Mouse (Mus musculus): ENCODE results near the gene Gm49336. TPM values are rescaled to one million over a fixed set of nuclear protein-coding genes. Genes with fewer than 3 reads are reported as not detected.

The Gm49336 gene
- polyA plus RNA-seq, 1 experiment from 2014 or later: 62.2 TPM

DNA sequence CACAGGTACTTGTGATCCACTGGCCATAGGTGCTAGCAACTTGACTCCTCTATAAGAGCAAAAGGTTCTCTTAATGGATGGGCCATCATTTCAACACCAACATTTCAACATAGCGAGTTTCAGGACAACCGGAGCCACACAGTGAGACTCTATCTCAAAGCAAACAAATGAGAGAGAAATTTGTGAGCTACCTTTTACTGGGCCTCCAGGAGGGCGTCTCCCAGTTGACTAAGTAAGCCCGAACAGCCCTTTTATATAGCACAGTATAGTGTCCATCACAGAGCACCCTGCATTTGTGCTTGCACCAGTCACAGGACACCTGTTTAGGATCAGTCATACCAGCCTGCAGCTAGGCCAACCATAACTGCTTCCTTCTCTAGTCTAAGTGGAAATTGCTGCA lies 5.8 kb upstream of the Gm49336 start:
- no peaks in the 10 kb centered on the region for H3K36me3 ChIP-seq (ENCODE audit: insufficient read depth)
- 38% methylated on average over 4 of the region's 4 CpGs for WGBS
- no peak overlapping the region for H3K4me2 ChIP-seq
- H3K27ac ChIP-seq (ENCODE audit: low read depth): no peak overlapping the region
- no peak; the same call in 1 of the 2 replicates for ATAC-seq (ENCODE audit: insufficient read depth)
- H3K9ac ChIP-seq: no peak overlapping the region
- no peaks in the 10 kb centered on the region for H3K9me3 ChIP-seq (ENCODE audit: low read depth, low read length)
- TF ChIP-seq CTCF (IDR thresholded peaks at IDR 0.05; ENCODE audit: low read depth): no peak
- no peak overlapping the region for H3K4me3 ChIP-seq (ENCODE audit: low read depth, low read length)
- H3K4me1 ChIP-seq (ENCODE audit: insufficient read depth): peaks cover 2% of the 10 kb centered on the region; the same call in 1 of the 2 replicates
- no peak for DNase-seq
- H3K27me3 ChIP-seq (ENCODE audit: insufficient read depth, low read length): no peaks in the 10 kb centered on the region

DNA sequence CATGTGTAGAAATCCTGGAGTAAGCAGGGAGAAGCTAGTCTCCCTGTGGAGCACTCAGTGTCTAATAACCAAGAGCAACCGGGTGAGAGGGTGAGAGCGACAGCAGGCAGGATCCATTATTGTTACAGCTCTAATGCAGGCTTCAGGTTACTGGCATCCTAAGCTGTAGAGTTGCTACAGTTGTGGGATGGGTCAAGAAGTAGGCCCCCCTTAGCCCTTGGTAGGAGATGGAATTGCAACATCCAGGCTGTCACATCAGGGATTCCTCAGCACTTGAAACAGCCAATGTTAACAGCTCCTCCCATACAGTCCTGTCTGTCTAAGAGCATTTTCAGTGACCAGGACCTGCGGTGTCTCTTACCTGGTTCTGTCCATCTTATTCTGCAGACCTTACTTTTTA lies 5.0 kb upstream of the Gm49336 start:
- Histone ChIP-seq H3K27me3 (ENCODE audit: insufficient read depth, low read length) (no peaks in the 10 kb centered on the region), H3K27ac (ENCODE audit: low read depth) (no peak overlapping the region), H3K9me3 (ENCODE audit: low read depth, low read length) (no peaks in the 10 kb centered on the region), H3K4me2 (no peak overlapping the region), H3K4me3 (ENCODE audit: low read depth, low read length) (no peak overlapping the region), H3K9ac (no peak overlapping the region), H3K36me3 (ENCODE audit: insufficient read depth) (no peaks in the 10 kb centered on the region), H3K4me1 (ENCODE audit: insufficient read depth) (peaks cover 2% of the 10 kb centered on the region; the same call in 1 of the 2 replicates)
- peak; percentile 20; the same call in 1 of the 2 replicates for TF ChIP-seq CTCF (IDR thresholded peaks at IDR 0.05; ENCODE audit: low read depth)
- ATAC-seq (ENCODE audit: insufficient read depth) (no peak), DNase-seq (peak; percentile 34)
- 20% methylated on average over 3 of the region's 3 CpGs for WGBS

DNA sequence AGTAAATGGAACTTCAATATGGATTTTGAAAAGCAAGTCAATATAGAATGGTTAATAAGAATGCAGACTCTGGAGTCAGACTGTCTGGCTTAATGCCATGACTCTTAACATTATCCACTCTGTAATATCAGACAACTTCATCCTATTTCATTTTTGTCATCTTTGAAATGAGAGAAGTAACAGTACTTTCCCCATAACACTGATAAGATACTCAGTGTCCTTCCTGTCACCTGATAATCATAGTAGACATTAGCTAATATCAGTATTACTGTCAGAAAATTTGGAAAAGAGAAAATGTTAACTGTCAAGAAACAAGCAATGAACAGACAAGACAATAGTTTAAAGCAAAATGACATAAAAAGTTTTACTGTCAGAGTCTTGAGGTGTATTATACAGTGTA lies 3.5 kb upstream of the Gm49336 start:
- no peak for TF ChIP-seq CTCF (IDR thresholded peaks at IDR 0.05; ENCODE audit: low read depth)
- Histone ChIP-seq H3K4me1 (ENCODE audit: insufficient read depth) (peaks cover 2% of the 10 kb centered on the region; the same call in 1 of the 2 replicates), H3K4me3 (ENCODE audit: low read depth, low read length) (no peak overlapping the region), H3K36me3 (ENCODE audit: insufficient read depth) (no peaks in the 10 kb centered on the region), H3K27ac (ENCODE audit: low read depth) (no peak overlapping the region), H3K27me3 (ENCODE audit: insufficient read depth, low read length) (no peaks in the 10 kb centered on the region), H3K9ac (no peak overlapping the region), H3K4me2 (no peak overlapping the region), H3K9me3 (ENCODE audit: low read depth, low read length) (no peaks in the 10 kb centered on the region)
- ATAC-seq (ENCODE audit: insufficient read depth): no peak
- no peak for DNase-seq

DNA sequence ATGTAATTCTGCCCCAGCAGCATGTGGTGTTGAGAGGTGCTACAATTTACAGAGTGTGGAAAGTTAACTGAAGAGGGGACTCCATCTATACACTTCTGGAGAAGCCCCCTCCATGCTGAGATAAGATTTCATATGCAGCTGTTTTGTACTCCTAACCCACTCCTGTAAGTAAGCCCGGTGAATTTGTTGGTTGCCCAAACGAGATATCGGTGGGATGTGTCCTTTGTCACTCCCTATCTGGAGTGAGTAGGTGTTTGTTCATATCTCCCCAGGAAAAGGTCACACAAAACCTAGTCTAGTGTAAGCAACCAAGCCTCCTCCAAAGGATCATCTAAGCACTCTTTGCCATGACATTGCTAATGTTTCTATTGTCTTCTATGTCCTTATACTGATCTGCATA lies 2.2 kb upstream of the Gm49336 start:
- no peaks in the 10 kb centered on the region for H3K27me3 ChIP-seq (ENCODE audit: insufficient read depth, low read length)
- H3K36me3 ChIP-seq (ENCODE audit: insufficient read depth): no peaks in the 10 kb centered on the region
- H3K27ac ChIP-seq (ENCODE audit: low read depth): no peak overlapping the region
- H3K4me1 ChIP-seq (ENCODE audit: insufficient read depth): peaks cover 2% of the 10 kb centered on the region; the same call in 1 of the 2 replicates
- no peak overlapping the region for H3K9ac ChIP-seq
- WGBS: 78% methylated on average over 3 of the region's 3 CpGs
- no peaks in the 10 kb centered on the region for H3K9me3 ChIP-seq (ENCODE audit: low read depth, low read length)
- no peak for TF ChIP-seq CTCF (IDR thresholded peaks at IDR 0.05; ENCODE audit: low read depth)
- H3K4me3 ChIP-seq (ENCODE audit: low read depth, low read length): no peak overlapping the region
- no peak for DNase-seq
- no peak for ATAC-seq (ENCODE audit: insufficient read depth)
- H3K4me2 ChIP-seq: no peak overlapping the region

DNA sequence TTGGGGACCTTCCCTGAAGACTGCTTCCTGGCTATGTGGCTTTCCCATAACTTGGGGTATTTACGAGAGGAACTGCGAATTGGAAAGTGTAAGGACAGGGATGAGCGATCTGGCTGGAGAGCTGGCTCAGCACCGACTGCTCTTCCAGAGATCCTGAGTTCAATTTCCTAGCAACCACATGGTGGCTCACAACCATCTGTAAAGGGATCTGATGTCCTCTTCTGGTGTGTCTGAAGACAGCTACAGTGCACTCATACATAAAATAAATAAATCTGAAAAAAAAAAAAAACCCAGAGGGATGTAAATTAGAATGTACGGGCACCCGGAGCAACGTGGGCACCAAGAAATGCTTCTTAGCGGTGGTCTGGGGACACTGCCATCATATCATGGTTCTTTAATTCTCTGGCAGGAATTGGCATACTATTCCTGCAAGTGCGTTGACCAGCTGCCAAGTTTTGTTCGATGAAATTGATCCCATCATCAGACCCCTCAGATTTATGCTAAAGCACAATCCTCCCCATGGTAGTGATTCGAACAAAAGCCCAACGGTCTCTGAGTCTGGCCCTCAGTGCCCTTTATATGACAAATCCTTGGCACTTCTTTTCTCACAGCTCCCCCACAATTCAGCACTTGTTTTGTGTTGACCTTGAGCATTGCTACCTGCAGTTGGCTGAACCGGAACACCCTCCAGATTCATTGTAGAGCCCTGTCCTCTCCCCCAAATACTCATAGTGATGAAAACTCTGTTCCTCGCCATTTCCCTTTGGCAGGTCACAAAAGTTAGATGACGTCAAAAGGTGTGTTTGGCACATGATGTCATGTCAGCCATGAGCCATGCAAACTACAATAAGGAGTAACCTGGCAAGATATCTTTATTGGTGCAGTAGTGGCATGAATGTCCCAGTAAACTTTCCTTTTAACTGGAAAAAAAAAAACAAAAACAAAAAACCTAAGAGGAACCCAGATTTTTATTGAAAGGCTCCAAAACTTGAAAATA lies 995 bp upstream of the Gm49336 start:
- H3K9me3 ChIP-seq (ENCODE audit: low read depth, low read length): no peaks in the 10 kb centered on the region
- peak overlapping the region; percentile 86 for H3K4me2 ChIP-seq
- peak overlapping the region; percentile 95 for H3K4me3 ChIP-seq (ENCODE audit: low read depth, low read length)
- H3K27ac ChIP-seq (ENCODE audit: low read depth): peak overlapping the region; percentile 94
- peak overlapping the region; percentile 76 for H3K9ac ChIP-seq
- 17% methylated on average over 15 of the region's 15 CpGs for WGBS
- ATAC-seq (ENCODE audit: insufficient read depth) (no peak; the same call in 1 of the 2 replicates), DNase-seq (peak; percentile 20)
- H3K27me3 ChIP-seq (ENCODE audit: insufficient read depth, low read length): no peaks in the 10 kb centered on the region
- H3K36me3 ChIP-seq (ENCODE audit: insufficient read depth): no peaks in the 10 kb centered on the region
- 0 out of 2 replicates have a peak, but pooled peaks have one; percentile 9 for TF ChIP-seq CTCF (IDR thresholded peaks at IDR 0.05; ENCODE audit: low read depth)
- H3K4me1 ChIP-seq (ENCODE audit: insufficient read depth): peaks cover 2% of the 10 kb centered on the region; the same call in 1 of the 2 replicates

DNA sequence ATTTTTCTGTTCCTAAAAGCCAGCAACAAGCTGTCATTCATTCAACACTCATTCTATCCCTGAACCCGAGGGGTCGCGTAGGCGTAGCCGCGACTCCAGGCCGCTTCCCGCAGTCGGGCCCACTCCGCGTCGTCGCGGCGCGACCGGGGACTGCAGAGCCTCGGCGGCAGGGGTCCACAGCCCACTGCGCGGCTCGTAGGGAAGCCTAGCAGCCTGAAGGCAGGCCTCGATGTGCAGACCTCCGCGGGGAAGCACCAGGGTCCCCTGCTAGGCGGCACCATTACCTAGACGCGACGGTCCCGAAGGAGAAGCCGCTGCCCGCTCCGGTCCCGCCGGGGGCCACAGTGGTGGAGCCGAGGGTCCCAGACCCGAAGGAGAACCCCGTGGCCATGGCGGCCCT lies 428 bp downstream of the Gm49336 start:
- DNase-seq: peak; percentile 72
- Histone ChIP-seq H3K4me2 (peak overlapping the region; percentile 71), H3K4me3 (ENCODE audit: low read depth, low read length) (peak overlapping the region; percentile 95), H3K27me3 (ENCODE audit: insufficient read depth, low read length) (no peaks in the 10 kb centered on the region), H3K9me3 (ENCODE audit: low read depth, low read length) (no peaks in the 10 kb centered on the region), H3K36me3 (ENCODE audit: insufficient read depth) (no peaks in the 10 kb centered on the region), H3K4me1 (ENCODE audit: insufficient read depth) (peaks cover 2% of the 10 kb centered on the region; the same call in 1 of the 2 replicates), H3K9ac (peak overlapping the region; percentile 95), H3K27ac (ENCODE audit: low read depth) (peak overlapping the region; percentile 94)
- TF ChIP-seq CTCF (IDR thresholded peaks at IDR 0.05; ENCODE audit: low read depth): 0 out of 2 replicates have a peak, but pooled peaks have one; percentile 8
- WGBS: under 1% methylated on average over 39 of the region's 39 CpGs
- ATAC-seq (ENCODE audit: insufficient read depth): peak; percentile 66

DNA sequence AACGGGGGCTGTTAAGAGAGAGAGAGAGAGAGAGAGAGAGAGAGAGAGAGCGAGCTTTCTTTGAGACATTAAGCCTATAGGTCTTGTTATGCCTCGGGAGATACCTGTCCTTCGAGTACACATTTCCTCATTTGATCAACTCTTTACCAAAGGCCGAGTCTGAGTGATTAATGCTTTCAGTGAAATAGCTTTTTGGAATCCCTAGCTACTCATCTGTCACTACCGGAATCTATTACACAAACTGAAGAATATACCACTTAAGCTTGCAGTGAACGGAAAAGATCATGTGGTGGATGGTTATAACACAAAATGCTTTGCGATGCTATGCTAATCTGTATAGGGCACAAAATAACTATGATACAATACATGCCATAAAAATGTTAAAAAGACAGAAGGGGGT lies 941 bp downstream of the Gm49336 start:
- no peaks in the 10 kb centered on the region for H3K9me3 ChIP-seq (ENCODE audit: low read depth, low read length)
- ATAC-seq (ENCODE audit: insufficient read depth) (no peak), DNase-seq (no peak)
- peaks cover 2% of the 10 kb centered on the region; the same call in 1 of the 2 replicates for H3K4me1 ChIP-seq (ENCODE audit: insufficient read depth)
- peak overlapping the region; percentile 95 for H3K4me3 ChIP-seq (ENCODE audit: low read depth, low read length)
- no peak for TF ChIP-seq CTCF (IDR thresholded peaks at IDR 0.05; ENCODE audit: low read depth)
- peak overlapping the region; percentile 95 for H3K9ac ChIP-seq
- no peaks in the 10 kb centered on the region for H3K27me3 ChIP-seq (ENCODE audit: insufficient read depth, low read length)
- WGBS: 9% methylated on average over 8 of the region's 8 CpGs
- no peak overlapping the region for H3K27ac ChIP-seq (ENCODE audit: low read depth)
- peak overlapping the region; percentile 71 for H3K4me2 ChIP-seq
- peaks cover 1% of the 10 kb centered on the region; the same call in 1 of the 2 replicates for H3K36me3 ChIP-seq (ENCODE audit: insufficient read depth)

All from lung, embryonic 14.5 days (tissue).